Mouse (Mus musculus) midbrain, embryonic 11.5 days (tissue): ENCODE results near the gene Unc5c. TPM values are rescaled to one million over a fixed set of nuclear protein-coding genes. Genes with fewer than 3 reads are reported as not detected.

Experiments
- ATAC-seq: fragments of 200-750 bp; cut with Nextera tagmentation; 2 replicates; pipeline ENCODE4 v1.8.0; 2017; ENCODE audit warnings: moderate TSS enrichment, moderate library complexity; ENCODE audit not compliant: low FRiP score
- DNase-seq: peaks from one replicate; pipeline ENCODE4 v3.0.0; 2015; ENCODE audit warnings: low spot score; ENCODE audit errors: missing footprints
- H3K27ac ChIP-seq: fragments of 300-500 bp; sonication (generic); 2 replicates; pipeline ENCODE4 v1.5.1; 2014; ENCODE audit warnings: low read depth, low read length
- H3K27me3 ChIP-seq: fragments of 300-500 bp; sonication (generic); 2 replicates; pipeline ENCODE4 v1.6.1; 2014; ENCODE audit warnings: mild to moderate bottlenecking, low read length, moderate library complexity, mixed read lengths; ENCODE audit not compliant: control insufficient read depth, insufficient read depth
- H3K36me3 ChIP-seq: fragments of 300-500 bp; sonication (generic); 2 replicates; pipeline ENCODE4 v1.6.1; 2014; ENCODE audit warnings: mild to moderate bottlenecking, low read length, moderate library complexity, mixed read lengths; ENCODE audit not compliant: control insufficient read depth, insufficient read depth
- H3K4me1 ChIP-seq: fragments of 300-500 bp; sonication (generic); 2 replicates; pipeline ENCODE4 v1.6.1; 2014; ENCODE audit warnings: low read length; ENCODE audit not compliant: control insufficient read depth, insufficient read depth
- H3K4me2 ChIP-seq: fragments of 300-500 bp; sonication (generic); 2 replicates; pipeline ENCODE4 v1.6.1; 2014; ENCODE audit warnings: mild to moderate bottlenecking, moderate library complexity
- H3K4me3 ChIP-seq: fragments of 300-500 bp; sonication (generic); 2 replicates; pipeline ENCODE4 v1.5.1; 2014; ENCODE audit warnings: low read depth, low read length
- H3K9ac ChIP-seq: fragments of 300-500 bp; sonication (generic); 2 replicates; pipeline ENCODE4 v1.6.1; 2014; ENCODE audit warnings: low read length
- H3K9me3 ChIP-seq: fragments of 300-500 bp; sonication (generic); 2 replicates; pipeline ENCODE4 v1.6.1; 2016; ENCODE audit warnings: low read length; ENCODE audit not compliant: control insufficient read depth
- WGBS: fragments of 180-500 bp; shearing (Covaris S2); extraction: QIAGEN DNeasy Blood & Tissue Kit; methylation state at CpG from one replicate; pipeline ENCODE4 v1.1.7; 2014; 5-methylcytosine and 5-hydroxymethylcytosine counted together
- polyA plus RNA-seq: library from polyadenylated mRNA; unstranded; fragments of >200 nt; fragmentation: Nextera tagmentation; extraction: Ambion mirVana; gene quantifications from 2 replicates; pipeline ENCODE4 v1.2.1, GENCODE M21; 2014

Gene Unc5c
- polyA plus RNA-seq, 1 experiment from 2014 or later: 8.2 TPM

DNA sequence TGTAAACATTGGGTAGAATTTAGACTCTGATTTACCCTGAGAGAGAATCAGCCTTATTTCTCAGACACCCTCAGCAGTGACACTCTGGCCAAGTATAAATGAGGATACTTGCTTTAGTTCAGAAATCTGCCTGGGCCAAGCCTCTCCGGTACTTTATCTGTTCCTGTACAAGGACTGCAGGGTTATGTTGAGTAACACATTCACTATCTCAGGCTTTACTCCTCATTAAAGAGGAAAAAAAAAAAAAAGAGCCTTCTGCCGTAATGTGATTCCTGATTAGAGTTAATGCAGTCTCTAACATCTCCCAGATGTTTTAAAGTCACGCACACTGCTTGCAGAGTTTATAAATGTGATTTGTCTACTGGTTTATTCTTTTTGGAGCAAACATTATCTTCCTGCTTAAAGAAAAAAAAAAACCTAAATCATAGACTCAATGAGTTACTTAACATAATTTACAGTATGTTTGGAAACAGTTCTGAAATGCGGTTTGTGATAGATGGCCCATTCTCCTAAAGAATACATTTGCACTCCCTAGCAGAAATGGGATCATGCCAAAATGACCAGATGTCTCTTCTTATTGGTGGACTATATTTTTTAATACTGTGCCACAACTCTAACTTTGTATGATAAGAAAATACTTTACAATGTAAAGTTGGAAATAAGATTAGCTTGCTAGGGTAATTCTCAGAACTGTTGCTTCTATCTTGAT lies 33.5 kb downstream of the Unc5c start:
- Histone ChIP-seq H3K9me3 (no peaks in the 10 kb centered on the region), H3K9ac (no peak overlapping the region), H3K27ac (no peak overlapping the region), H3K27me3 (no peaks in the 10 kb centered on the region), H3K4me3 (no peak overlapping the region), H3K4me1 (no peaks in the 10 kb centered on the region), H3K4me2 (no peak overlapping the region), H3K36me3 (no peaks in the 10 kb centered on the region)
- ATAC-seq (no peak), DNase-seq (peak; percentile 39)
- WGBS: 80% methylated on average over 4 of the region's 4 CpGs

DNA sequence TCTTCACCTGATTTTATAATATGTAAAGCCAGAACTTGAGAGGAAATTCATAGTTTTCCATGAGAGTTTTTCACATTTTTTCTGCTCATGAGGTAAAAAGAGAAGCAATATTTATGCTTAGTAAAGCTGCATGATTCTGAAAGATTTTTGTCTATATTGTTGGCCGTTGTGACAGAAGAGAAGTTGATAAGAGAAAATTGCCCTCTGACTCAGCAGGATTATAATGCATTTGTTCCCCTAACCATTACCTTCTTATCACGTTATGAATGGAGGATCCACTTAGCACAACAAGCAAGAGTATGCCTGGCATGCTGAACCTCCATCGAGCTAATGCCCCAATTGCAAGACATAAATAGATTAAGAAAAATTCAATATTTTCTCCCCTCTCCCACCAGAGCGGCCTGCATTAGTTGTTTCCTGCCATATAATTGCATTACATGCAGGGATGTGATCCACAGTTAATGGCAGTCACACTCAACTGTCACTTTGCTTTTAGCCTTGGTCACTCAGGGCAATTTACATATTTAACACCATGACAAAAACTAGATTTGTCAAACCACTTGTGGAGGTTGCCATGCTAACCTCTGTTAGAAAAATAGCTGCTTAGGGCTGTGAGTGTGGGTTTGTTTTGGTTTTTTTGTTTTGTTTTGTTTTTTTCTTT lies 37.0 kb downstream of the Unc5c start:
- Histone ChIP-seq H3K27me3 (no peaks in the 10 kb centered on the region), H3K9me3 (no peaks in the 10 kb centered on the region), H3K36me3 (no peaks in the 10 kb centered on the region), H3K4me2 (no peak overlapping the region), H3K9ac (no peak overlapping the region), H3K4me3 (no peak overlapping the region), H3K27ac (no peak overlapping the region), H3K4me1 (no peaks in the 10 kb centered on the region)
- DNase-seq (no peak), ATAC-seq (peak; percentile 67; the same call in 1 of the 2 replicates)
- 49% methylated on average over 4 of the region's 4 CpGs for WGBS

DNA sequence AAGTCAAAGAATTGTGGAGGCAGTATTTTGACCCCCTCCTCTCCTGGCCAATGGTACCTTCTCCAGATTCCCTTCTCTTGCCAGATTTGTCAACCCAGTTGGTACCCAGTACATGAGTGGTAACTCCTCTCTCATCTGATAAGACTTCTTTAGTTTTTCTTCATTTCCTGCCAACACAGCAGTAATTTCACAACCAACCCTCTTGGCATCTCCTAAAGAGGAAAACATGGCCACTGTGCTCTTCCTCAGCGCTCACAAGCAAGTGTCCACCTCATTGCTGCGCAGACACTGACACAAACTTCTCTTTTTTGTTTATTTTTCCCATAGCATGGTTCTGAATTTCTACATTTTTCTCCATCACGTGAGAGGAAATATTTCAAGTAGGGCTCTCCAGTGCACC lies 38.3 kb downstream of the Unc5c start:
- 87% methylated on average over 3 of the region's 3 CpGs for WGBS

DNA sequence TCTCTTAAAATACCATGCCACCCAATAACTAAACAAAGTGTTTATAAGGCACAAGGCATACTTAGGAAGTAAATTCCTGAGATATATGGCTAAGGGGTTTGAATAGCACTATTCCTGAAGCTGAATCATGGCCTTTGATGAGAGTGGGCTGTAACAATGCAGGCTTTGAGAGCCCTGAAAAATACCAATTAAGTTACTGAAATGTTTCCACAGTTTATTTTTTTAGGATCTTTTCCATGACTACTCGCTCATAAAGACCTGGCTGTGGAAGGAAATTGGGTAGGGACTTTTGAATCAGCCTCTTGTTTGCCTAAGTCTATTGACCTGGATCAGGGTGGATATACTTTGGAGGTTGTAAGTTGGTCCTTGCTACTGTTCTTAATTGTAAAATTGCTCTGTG lies 44.8 kb downstream of the Unc5c start:
- H3K9me3 ChIP-seq: no peaks in the 10 kb centered on the region
- H3K4me2 ChIP-seq: no peak overlapping the region
- H3K36me3 ChIP-seq: no peaks in the 10 kb centered on the region
- H3K4me1 ChIP-seq: no peaks in the 10 kb centered on the region
- 58% methylated on average over 1 of the region's 1 CpGs for WGBS
- DNase-seq (peak; percentile 23), ATAC-seq (no peak)
- no peak overlapping the region for H3K9ac ChIP-seq
- no peak overlapping the region for H3K27ac ChIP-seq
- no peak overlapping the region for H3K4me3 ChIP-seq
- no peaks in the 10 kb centered on the region for H3K27me3 ChIP-seq

More for the DNA sequence above, 38.3 kb downstream of the Unc5c start:
- Histone ChIP-seq H3K4me3 (no peak overlapping the region), H3K4me1 (no peaks in the 10 kb centered on the region), H3K9ac (no peak overlapping the region), H3K9me3 (no peaks in the 10 kb centered on the region), H3K36me3 (no peaks in the 10 kb centered on the region), H3K27ac (no peak overlapping the region), H3K4me2 (no peak overlapping the region), H3K27me3 (no peaks in the 10 kb centered on the region)
- no peak for ATAC-seq
- no peak for DNase-seq

DNA sequence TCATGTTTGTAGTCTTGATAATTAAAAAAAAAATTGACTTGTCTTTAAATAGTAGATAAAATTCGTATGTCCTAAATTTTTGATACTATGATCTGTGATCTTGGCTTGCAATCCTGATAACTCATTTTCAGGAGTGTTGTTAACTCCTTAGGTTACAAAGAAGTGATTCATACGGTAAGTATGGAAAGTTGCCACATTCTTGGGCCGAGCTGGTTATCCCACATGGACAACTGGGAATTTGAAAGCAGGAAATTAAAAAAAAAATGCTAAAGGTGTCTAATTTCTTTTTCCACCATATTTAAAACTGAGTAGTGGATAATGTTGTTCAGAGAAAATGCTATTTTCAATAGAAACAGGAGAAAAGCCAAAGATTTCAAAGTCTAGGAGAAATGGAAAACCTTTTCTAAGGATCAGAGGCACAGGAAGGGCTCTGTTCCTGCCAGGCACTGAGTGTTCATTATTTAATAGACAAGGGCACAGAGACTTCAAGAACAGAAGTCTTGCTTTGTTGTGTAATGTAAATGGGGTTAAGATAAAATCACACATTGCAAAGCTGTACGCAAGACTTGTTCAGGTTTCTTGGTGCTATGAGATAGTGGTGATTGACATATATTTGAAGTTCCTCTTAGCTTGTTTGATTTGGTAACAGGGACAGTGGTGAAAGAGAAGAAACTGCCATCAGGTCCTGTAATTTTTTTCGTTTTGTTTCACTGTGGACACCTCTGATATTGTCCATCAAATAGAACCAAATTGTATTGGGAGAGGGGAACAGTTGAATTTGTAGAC lies 46.4 kb downstream of the Unc5c start:
- Histone ChIP-seq H3K4me3 (no peak overlapping the region), H3K9me3 (no peaks in the 10 kb centered on the region), H3K4me1 (no peaks in the 10 kb centered on the region), H3K36me3 (no peaks in the 10 kb centered on the region), H3K27me3 (no peaks in the 10 kb centered on the region), H3K4me2 (no peak overlapping the region), H3K27ac (no peak overlapping the region), H3K9ac (no peak overlapping the region)
- DNase-seq (peak; percentile 64), ATAC-seq (no peak)
- WGBS: 77% methylated on average over 5 of the region's 5 CpGs

DNA sequence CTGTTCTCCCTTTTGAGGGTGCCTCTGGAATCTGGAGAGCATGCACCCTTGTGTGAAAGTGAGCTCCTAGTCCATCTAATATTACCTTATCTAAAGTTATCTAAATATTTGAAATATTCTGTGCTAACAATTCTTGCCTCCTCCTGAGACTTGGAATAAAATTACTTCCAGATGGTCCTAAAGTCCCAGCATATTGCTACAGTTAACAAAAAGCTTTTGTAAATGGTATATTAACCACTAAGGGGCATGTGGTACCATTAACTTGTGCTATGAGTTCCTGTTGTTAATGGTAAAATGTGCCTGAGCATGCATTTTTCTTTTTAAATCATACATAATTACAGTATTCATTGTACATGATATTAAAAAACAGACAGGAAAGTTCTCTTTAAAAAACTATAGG lies 63.7 kb downstream of the Unc5c start:
- DNase-seq (no peak), ATAC-seq (no peak)
- Histone ChIP-seq H3K9ac (no peak overlapping the region), H3K4me1 (no peaks in the 10 kb centered on the region), H3K9me3 (no peaks in the 10 kb centered on the region), H3K36me3 (no peaks in the 10 kb centered on the region), H3K27ac (no peak overlapping the region), H3K27me3 (no peaks in the 10 kb centered on the region), H3K4me2 (no peak overlapping the region), H3K4me3 (no peak overlapping the region)

DNA sequence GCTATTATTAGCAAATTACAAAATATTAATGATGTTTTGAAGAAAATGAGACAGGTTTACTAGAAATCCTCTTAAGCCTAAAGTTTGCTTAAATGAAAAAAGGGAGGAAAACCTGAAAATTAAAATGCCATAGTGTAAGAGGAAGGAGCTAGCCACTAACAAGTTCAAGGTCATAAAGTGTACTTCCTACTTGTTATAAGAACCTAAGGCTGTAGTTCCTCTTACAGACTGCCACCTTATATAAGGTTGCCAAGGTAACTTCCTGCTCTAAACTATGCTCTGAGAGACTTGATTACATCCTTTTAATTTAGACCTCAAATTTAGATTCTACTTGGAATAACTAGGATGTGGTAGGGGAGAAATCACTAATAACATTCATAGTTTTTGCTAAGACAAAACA lies 64.6 kb downstream of the Unc5c start:
- Histone ChIP-seq H3K36me3 (no peaks in the 10 kb centered on the region), H3K27ac (no peak overlapping the region), H3K27me3 (no peaks in the 10 kb centered on the region), H3K9me3 (no peaks in the 10 kb centered on the region), H3K4me1 (no peaks in the 10 kb centered on the region), H3K9ac (no peak overlapping the region), H3K4me3 (no peak overlapping the region), H3K4me2 (no peak overlapping the region)
- DNase-seq (no peak), ATAC-seq (no peak)

DNA sequence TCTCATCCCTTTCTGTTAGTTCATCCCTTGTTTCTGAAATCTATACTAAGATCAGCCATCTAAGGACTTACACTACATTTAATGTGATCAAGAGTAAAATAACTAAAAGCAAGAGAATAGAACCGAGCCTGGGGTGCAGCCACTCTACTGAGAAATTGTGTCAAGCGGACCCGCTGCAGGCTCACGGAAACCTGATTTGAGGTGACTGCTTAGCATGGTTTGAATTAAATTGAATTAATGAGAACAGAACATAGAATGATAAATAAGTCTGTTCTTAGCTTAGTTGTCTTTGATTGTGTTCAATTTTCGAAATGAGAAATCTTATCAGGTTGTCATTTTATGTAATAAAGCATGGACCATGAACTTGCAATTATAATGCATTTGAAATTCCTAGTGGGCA lies 68.8 kb downstream of the Unc5c start:
- H3K9me3 ChIP-seq: no peaks in the 10 kb centered on the region
- WGBS: 84% methylated on average over 5 of the region's 5 CpGs
- no peak overlapping the region for H3K9ac ChIP-seq
- no peaks in the 10 kb centered on the region for H3K27me3 ChIP-seq
- no peak for DNase-seq
- no peaks in the 10 kb centered on the region for H3K4me1 ChIP-seq
- no peak for ATAC-seq
- H3K27ac ChIP-seq: no peak overlapping the region
- H3K36me3 ChIP-seq: no peaks in the 10 kb centered on the region
- H3K4me2 ChIP-seq: no peak overlapping the region
- H3K4me3 ChIP-seq: no peak overlapping the region

DNA sequence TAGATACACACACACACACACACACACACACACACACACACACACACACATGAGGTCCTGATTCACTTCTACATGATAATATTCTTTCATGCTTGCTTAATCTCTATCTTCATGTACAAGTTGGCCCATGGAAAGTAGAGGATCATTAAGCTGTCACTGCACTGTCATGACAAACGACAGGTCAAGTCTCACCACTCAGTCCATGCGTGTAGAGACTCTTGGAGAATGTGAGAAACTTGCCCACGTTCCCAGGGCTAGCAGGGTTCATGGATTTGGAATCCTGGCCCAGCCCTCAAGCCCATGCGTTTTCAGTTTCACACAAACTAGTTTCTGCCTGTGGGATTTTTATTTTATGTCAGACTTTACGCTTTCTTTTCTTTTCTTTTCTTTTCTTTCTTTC lies 71.8 kb downstream of the Unc5c start:
- no peaks in the 10 kb centered on the region for H3K9me3 ChIP-seq
- H3K4me3 ChIP-seq: no peak overlapping the region
- no peak overlapping the region for H3K4me2 ChIP-seq
- ATAC-seq (no peak), DNase-seq (no peak)
- H3K36me3 ChIP-seq: no peaks in the 10 kb centered on the region
- no peak overlapping the region for H3K9ac ChIP-seq
- 79% methylated on average over 5 of the region's 5 CpGs for WGBS
- H3K27me3 ChIP-seq: no peaks in the 10 kb centered on the region
- H3K4me1 ChIP-seq: no peaks in the 10 kb centered on the region
- no peak overlapping the region for H3K27ac ChIP-seq
